Mouse (Mus musculus) heart, postnatal 25 days (tissue): ENCODE results near the gene Serinc3. TPM values are rescaled to one million over a fixed set of nuclear protein-coding genes. Genes with fewer than 3 reads are reported as not detected.
A peak's percentile ranks its signal among the peaks of the same experiment; 100 is the strongest.
"Not testable (repeated sequence)": the region's sequence is repeated elsewhere in the genome, so short reads cannot be mapped to it uniquely, and the experiment has no call there.

Source experiments
- DNase-seq: peaks from one replicate; pipeline ENCODE4 v3.0.0; 2022; ENCODE audit warnings: low spot score
- intact Hi-C: fragments of 180-260 bp; cut with DNase I; formaldehyde crosslinking; loops from one replicate; pipeline ENCODE4 v1.15.1; 2025
- total RNA-seq, 2 experiments: library from RNA; stranded (reverse); gene quantifications; 2 replicates each; pipeline ENCODE4 v1.2.3; 2021

The Serinc3 gene
- total RNA-seq, 2 experiments from 2014 or later: 291 to 357 TPM

GRCm38 (mm10) chr2:163667045-163667444 lies 22.1 kb upstream of the Serinc3 start:
- intact Hi-C loops: no loop called here
- no peak for DNase-seq

DNA sequence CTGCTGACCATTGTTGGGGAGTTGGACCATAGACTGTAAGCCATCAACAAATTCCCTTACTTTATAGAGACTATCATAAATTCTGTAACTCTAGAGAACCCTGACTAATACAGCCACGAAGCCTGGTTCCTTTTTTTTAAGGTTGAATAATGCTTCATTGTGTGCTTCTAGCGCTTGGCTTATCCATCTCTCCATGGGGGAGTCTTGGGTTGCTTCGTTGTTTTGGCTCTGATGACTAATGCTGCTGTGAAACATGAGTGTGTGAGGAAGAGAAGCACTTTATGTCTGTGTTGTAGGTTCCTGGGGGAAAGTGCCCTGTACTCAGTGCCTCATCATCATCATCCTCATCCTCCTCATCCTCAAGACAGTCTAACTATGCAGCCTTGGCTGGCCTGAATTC lies 19.0 kb upstream of the Serinc3 start:
- no peak for DNase-seq
- intact Hi-C loops: loop anchor here (5.0 kb wide), 1 partner anchor 33 kb away; no protein-coding TSS in a partner anchor

GRCm38 (mm10) chr2:163662698-163663221 lies 17.8 kb upstream of the Serinc3 start:
- intact Hi-C loops: loop anchor here (5.0 kb wide), 1 partner anchor 35 kb away; no protein-coding TSS in a partner anchor
- no peak for DNase-seq

DNA sequence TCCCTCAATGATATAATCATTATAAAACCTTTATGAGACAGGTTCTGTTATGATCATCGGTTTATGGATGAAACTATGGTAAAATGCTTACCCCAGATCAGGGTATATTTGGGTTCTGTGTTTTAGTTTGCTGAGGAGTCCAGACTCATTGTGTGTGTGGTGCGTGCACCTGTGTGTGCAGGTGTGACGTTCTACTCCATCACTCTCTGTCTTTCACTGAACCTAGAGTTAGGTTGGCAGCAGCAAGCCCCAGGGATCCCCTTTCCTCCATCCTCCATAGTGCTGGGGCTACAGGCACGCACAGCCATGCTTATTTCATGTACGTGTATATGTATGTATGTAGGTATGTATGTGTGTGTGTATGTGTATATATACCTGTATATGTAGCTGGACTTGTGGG lies 17.1 kb upstream of the Serinc3 start:
- intact Hi-C loops: loop anchor here (5.0 kb wide), 1 partner anchor 35 kb away; no protein-coding TSS in a partner anchor
- DNase-seq: no peak

DNA sequence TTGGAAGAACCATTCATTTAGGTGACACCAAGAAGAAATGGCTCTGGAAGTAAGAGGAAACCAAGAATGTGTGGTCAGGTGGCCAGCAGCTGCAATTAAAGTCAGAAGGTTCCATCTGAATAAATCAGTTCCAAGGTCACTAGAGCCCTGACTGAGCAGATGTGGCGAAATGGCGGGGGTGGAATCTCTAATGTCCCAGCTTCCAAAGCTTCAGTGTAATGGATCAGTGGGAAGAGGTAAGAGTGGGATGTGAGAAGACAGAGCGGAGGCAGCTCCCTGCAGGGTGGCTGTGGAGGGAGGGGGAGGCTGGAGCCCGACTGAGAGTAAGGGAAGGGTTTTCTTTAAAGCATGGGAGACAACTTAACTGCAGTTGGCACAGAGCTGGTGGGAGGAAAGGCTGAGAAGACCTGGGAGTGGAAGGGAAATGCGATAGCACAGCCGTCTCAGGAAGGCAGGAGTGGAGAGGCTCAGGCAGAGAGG lies 16.5 kb upstream of the Serinc3 start:
- no peak for DNase-seq
- intact Hi-C loops: loop anchor here (5.0 kb wide), 1 partner anchor 36 kb away; no protein-coding TSS in a partner anchor

DNA sequence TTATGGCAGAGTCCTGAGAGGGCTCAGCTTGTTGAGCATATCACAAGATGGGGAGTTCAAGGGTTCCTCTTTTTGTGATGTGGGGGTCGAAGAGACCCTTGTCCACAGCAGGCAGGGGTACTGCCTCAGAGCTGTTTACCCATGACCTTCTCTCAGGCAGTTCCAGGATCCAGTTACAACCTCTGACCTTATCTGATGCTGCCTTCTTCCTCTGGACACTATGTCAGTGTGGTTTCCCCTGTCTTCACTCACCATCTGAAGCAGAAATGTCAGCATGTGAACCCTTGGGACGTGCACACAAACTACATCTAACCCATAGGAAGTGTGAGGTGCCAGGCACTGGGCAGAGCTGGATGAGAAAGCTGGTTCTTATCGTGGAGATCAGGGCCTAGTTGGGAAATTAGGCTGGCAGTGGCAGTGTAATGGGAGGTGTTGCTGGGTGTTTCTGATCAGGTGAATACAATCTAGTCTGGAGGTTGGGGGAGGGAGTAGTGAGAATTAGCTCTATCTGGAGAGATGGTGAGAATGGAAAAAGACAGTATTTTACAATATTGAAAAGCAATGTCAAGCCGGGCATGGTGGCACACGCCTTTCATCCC lies 15.3 kb upstream of the Serinc3 start:
- intact Hi-C loops: loop anchor here (5.0 kb wide), 1 partner anchor 37 kb away; no protein-coding TSS in a partner anchor
- no peak for DNase-seq

- no peak for DNase-seq
- intact Hi-C loops: no loop called here
These were observed 14.5 kb upstream of the Serinc3 start for GRCm38 (mm10) chr2:163659431-163659830.

DNA sequence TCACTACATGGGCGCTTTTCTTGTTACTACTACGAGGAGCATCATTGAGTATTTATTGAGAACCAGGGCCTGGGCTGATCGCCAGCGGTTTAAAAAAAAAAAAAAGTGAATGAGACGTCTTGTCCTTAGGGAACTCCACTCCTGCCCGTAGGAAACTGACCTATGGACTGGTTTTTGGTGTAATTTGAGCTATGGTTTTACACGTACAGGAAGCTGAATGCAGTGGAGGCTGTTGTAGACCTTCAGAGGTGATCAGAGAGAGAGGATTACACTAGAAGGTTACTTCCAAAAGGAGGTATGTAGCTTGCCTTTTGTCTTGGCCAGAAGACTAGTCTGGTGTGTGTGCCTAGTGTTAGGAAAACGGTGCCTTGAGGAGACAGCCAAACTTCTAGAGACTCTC lies 14.0 kb upstream of the Serinc3 start:
- intact Hi-C loops: loop anchor here (1.0 kb wide), 1 partner anchor 60 kb away; no protein-coding TSS in a partner anchor
- DNase-seq: no peak

DNA sequence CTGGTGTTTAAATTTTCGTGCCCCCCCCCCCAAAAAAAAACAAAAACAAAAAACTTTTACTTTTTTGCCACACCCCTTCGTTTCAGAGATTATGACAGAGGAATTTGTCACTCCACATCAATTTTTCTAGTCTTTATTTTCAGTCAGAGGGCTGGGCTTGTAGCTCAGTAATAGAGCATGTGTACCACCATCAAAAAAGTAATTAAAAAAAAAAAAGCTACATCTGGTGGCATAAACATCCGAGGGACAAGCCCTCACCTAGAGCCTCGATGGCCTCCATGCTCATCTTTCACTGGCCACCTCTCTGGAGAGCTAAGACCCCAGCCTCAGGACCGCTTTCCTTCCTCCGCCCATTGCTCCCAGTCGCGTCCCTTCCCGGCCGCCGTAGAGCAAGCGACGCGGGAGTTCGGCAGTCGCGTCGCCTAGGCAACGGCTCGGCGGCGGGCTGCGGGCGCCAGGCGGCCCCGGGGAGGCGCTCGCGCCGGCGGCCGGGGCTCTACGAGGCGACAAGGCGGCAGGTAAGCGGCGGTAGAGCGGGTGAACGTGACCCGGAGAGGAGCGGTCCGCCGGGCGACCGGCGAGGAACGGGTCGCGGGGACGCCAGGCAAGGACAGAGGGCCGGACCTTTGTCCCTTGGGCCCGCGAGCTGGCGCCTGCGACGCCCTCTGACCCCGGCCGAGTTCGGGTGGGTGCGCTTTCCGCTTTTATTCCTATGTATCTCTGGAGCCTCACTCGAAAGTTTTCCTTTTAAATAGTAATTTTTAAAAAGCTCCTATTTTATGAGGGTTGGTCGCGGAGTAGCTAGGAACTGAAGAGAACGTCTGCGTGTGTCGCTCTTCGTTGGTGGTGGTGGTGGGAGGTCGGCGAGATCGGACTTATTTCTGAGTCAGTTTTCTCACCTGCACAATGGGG lies 13.3 kb upstream of the Serinc3 start, which contains the start of gene Pkig:
Pkig (plus strand) TSS at position 412 of the 912 bp plus-strand sequence.
- intact Hi-C loops: loop anchor here (1.0 kb wide), 1 partner anchor 61 kb away; no protein-coding TSS in a partner anchor
- DNase-seq: peak; percentile 69

DNA sequence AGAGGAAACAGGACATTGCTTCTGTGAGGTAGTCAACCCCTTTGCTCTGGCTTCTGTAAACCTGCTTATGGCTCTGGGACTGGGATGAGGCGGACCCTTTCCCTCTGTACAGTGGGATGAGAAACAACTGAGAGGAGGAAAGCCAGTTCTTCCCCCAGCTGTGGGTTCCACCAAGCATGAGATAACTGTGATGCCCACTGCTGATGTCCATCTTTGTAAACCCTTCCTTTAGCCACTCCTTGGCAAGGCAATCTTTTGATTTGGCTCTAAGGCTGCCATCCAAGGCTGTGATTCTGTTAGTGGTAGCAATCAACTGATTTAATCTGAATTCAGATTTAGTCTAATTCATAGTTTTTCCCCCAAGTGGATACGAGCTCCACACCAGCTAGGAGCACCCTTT lies 12.6 kb upstream of the Serinc3 start:
- intact Hi-C loops: no loop called here
- no peak for DNase-seq

DNA sequence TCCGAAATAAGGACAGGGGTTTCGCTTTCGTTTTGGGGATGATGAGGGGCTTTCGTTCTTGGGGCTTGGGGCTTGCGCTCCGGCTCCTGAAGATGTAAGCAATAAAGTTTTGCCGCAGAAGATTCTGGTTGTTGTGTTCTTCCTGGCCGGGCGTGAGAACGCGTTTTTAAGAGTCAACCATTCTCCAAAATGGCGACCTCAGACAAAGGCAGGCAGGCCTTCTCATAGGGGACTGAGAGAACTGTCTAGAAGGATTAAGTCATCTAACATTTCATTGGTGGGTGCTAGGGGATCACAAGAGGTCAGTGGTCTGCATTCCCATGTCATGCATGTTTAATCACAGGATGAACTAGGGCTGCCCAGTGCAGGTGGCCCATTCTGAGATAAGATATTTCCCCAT lies 10.8 kb upstream of the Serinc3 start:
- intact Hi-C loops: loop anchor here (1.0 kb wide), 1 partner anchor 8 kb away; no protein-coding TSS in a partner anchor
- DNase-seq: not testable (repeated sequence)

DNA sequence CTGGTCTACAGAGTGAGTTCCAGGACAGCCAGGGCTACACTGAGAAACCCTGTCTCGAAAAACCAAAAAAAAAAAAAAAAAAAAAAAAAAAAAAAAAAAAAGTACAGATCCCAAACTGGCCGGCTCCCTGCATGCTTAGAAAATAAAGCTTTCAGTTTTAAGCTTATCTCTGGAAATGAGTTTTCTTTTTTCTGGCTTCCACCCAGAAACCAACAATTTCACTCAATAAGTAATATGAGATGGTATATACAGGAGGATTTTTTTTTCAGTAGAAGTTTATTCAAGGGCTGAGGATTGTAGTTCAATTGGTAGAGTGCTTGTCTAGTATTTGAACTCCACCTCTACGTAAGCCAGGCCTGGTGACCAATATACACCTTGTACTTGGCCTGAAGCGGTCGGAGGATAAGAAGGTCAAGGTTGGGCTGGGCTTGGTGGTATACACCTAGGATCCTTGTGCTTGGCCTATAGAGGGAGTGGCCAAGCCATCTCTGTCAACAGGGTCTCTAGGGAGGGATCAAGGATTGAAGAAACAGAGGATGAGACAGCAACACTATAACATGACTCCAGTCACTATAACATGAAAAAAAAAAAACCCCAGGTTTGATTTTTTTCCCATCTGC lies 1.6 kb upstream of the Serinc3 start:
- intact Hi-C loops: loop anchor here (1.0 kb wide), 1 partner anchor 10 kb away; no protein-coding TSS in a partner anchor
- no peak for DNase-seq

GRCm38 (mm10) chr2:163645700-163646460 lies 949 bp upstream of the Serinc3 start:
- intact Hi-C loops: loop anchor here (1.0 kb wide), 1 partner anchor 73 kb away; no protein-coding TSS in a partner anchor
- DNase-seq: no peak

DNA sequence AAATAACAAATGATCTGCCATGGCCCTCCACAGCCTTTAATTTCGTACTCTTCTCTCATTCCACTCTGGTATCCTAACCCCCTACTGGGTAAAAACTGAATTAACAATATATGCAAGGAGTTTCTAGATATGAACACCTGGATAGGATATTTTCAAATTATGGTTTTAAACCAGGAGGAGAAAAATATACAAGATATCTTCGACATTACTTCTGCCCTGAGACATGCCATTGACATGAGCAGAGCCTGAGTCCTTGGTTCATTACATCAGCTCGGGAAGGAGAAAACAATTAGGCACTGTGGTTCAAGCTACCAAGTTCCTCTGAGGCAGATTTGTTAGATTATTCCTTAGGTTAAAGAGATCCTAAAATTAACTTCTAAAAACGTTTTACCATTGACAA lies 884 bp downstream of the Serinc3 start:
- intact Hi-C loops: no loop called here
- no peak for DNase-seq

DNA sequence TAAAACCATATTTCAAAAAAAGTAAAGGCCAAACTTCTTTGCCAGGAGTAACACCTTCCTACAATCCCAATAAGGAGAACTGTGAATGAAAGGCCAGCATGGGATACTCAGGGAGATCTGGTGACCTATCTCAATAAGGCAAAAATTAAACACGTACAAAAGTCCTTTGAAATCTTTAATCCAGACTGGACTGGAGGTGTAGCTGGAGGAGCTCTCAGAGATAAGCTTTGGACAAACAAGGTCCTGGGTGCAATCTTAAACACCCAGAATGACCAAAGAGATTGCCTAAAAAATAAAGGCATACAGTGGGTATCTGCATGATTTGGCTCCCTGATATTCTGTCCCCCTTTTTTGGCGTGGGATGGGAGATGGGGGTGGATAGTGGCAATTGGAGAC lies 1.4 kb downstream of the Serinc3 start:
- no peak for DNase-seq
- intact Hi-C loops: no loop called here

DNA sequence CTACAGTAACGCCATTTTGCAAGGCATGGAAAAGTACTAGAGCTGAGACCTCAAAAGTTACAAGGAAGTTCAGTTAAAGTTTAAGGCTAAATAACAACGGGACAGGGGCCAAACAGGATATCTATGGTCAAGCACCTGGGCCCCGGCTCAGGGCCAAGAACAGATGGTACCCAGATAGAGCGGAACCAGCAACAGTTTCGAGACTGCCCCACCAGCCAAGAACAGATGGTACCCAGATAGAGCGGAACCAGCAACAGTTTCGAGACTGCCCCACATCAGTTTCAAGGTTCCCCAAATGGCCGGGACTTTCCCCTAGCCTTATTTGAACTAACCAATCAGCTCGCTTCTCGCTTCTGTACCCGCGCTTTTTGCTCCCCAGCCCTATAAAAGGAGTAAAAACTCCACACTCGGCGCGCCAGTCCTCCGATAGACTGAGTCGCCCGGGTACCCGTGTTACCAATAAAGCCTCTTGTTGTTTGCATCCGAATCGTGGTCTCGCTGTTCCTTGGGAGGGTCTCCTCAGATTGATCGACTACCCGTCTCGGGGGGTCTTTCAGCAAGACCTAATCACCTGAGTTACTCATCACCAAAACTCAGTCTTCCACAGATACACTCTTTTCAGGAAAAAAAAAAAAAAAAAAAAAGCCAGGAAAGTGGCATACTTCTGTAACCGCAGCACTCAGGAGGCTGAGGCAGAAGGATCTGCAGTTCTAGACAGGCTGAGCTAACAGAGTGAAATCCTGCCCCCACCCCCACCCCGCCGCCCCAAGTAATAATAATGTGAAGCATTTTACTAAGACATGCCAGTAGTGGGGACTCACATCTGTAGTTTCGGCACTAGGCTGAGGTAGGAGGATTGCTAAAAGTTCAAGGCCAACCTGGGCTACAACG lies 2.0 kb downstream of the Serinc3 start:
- intact Hi-C loops: no loop called here
- peak; percentile 60 for DNase-seq

DNA sequence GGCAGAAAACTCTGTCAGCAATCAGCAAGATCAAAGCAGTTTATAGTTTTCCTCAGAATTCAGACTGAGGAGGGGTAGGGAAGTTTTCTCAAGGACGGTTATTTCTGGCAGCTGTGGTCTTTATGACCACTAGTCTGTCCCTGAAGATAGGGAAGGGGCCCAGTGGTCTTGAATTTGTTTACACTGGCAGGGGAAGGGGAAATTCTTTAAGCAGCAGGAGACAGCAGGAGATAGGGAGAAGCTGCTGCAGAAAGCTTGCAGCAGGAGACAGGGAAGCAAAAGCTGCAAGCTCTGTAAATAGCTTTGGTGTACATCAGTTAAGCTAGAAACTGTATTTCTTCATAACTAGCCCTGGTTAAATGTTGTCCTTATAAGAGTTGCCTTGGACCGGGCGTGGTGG lies 3.2 kb downstream of the Serinc3 start:
- DNase-seq: no peak
- intact Hi-C loops: no loop called here

- no peak for DNase-seq
- intact Hi-C loops: no loop called here
These were observed 4.4 kb downstream of the Serinc3 start for GRCm38 (mm10) chr2:163640493-163640892.
